Mouse (Mus musculus) left cerebral cortex, postnatal 14 days (tissue): Measurements from ENCODE around the gene Qrich1. TPM values are rescaled to one million over a fixed set of nuclear protein-coding genes. Genes with fewer than 3 reads are reported as not detected.

Experiments
- DNase-seq, 2 experiments: peaks; one replicate each; pipeline ENCODE4 v3.0.0; 2021 to 2022; ENCODE audit warnings: low spot score in 2 of 2, mixed read lengths in 1 of 2
- intact Hi-C: fragments of 180-260 bp; cut with DNase I; formaldehyde crosslinking; loops from one replicate; pipeline ENCODE4 v1.15.1; 2025
- long read RNA-seq, 2 experiments: library from polyadenylated mRNA; stranded (forward); transcript quantifications; one replicate each; pipeline ENCODE4 v2.0.0; 2021
- total RNA-seq, 2 experiments: library from RNA; stranded (reverse); gene quantifications; 2 replicates each; pipeline ENCODE4 v1.2.3; 2021

Qrich1 gene
- 100 to 1,000 TPM; 126 to 130 TPM for total RNA-seq
- long read RNA-seq, experiment 1, transcript Qrich1-202 (10 exons, 3,040 nt), result major isoform, 22 of 80 reads
- long read RNA-seq, experiment 1, partial matches to known transcripts, result 11 of 80 reads
- long read RNA-seq, experiment 1, other reads (novel, unspliced or antisense), result 45 of 80 reads
- long read RNA-seq, experiment 2, transcript Qrich1-202 (10 exons, 3,040 nt), result major isoform, 14 of 51 reads
- long read RNA-seq, experiment 2, partial matches to known transcripts, result 7 of 51 reads
- long read RNA-seq, experiment 2, other reads (novel, unspliced or antisense), result 30 of 51 reads

DNA sequence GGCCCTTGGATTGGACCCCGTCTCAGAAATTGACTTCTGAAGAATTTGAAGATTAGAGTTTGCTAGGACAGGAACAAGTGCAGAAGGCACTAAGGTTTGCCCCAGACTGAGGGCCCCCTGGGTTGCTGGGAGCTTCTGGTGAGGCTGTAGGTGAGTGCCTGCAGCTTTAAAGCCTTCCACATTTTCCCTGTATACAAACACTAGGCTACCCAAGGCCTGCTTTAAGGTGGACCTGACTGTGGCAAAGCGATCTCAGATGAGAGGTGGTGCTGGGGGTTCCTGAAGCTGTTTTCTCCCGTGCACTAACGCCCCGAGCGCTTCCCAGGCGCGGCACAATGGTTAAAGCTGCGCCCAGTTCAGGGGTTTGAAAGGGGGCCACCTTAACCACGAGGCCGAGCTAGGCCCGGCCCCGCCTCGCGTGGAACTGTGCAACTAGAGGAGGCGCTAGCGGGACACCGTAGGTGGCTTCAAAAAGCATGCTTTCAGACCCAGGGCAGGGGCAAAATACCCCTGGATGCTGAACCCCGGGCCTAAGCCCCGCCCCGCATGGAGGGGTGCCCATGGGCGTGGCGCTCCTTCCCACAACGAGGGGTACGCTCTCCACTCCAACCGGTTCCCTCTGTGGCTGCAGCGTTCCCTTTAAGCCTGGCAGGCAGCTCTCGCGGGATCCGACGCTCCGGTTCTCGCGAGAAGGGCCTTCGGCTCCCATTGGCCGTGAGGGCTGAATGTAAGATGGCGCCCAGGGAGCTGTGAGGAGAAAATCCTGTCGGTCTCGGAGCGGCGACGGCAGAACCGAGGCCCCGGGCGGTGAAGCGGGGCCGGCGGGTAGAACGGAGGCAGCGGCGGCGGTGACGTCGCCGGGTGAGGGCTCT, at the start of gene Qrich1:
Gene Qrich1, plus strand, starts transcription at position 427 of the 872 bp plus-strand sequence.
- DNase-seq, result peak; percentile 94 to 95
- intact Hi-C loops, result loop anchor here (5.0 kb wide), 1 partner anchor 36 kb away; no protein-coding TSS in a partner anchor

DNA sequence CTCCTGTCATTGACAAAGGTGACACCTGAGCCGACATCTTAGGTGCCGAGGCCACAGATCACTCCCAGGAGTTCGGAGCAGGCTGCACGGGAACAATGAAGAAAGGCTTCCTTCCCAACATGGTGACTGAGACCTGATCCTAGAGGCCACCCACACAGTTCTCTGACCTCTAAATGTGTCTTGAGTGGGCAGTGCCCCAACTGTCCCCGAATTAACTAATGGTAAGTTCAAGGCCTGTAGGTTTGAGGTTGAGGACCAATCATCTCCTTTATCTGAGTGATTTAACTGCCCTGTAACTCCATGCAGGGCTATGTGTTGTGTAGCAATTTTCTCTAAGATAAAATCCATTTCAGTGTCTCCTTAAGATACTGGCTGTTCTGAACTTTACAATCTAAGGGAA, 47.2 kb upstream of the Qrich1 start:
- DNase-seq, result no peak
- intact Hi-C loops, result no loop called here

DNA sequence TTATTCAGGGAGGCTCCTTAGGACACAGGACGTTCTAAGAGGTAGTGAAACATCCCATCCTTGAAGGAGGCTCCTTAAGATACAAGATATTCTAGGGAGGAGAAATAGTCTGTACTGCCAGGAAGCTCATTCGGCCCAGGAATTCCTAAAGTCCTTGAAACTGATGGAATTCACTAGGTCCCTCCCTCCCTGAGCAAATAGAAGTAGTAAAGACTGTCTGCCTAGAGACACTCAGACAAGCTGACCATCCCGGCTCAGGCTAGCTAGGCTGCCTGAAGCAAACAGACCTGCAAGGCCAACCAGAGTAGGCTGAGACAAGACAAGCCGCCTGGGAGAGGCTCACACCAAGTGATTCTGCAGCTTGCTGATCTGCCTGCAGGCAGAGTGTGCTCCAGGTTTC, 46.8 kb upstream of the Qrich1 start:
- intact Hi-C loops, result no loop called here
- DNase-seq, result no peak

- DNase-seq, result no peak
- intact Hi-C loops, result no loop called here
Observed at GRCm38 (mm10) chr9:108474528-108474927, 42.1 kb upstream of the Qrich1 start.

DNA sequence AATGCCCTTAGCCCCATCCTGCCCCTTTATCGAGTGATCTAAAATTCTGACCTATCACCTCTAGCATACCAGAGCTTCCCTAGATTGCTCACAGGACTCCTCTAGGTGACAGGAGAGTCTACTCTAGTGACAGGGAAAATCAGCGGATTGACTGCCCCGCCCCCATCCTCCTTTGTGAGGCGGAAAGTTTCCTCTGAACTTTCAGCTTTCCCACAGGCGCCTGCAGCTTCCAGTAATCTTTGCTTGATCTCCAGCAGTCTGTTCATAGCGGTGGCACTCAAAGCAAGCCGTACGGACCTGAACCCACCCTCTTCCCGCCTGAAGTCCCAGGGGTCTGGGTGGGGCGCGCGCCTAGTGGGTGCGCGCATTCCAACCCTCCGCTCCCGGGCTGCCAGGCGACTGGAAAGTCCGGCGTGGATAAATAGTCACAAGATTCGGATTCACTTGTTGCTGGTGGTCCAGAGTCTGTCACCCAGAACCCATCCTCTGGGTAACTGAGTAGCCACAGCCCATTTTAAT, 37.9 kb upstream of the Qrich1 start:
- intact Hi-C loops, result no loop called here
- DNase-seq, result peak in 1 of 2 experiments; percentile 39

- intact Hi-C loops, result no loop called here
- no peak for DNase-seq
Observed at GRCm38 (mm10) chr9:108479241-108479640, 37.4 kb upstream of the Qrich1 start.

DNA sequence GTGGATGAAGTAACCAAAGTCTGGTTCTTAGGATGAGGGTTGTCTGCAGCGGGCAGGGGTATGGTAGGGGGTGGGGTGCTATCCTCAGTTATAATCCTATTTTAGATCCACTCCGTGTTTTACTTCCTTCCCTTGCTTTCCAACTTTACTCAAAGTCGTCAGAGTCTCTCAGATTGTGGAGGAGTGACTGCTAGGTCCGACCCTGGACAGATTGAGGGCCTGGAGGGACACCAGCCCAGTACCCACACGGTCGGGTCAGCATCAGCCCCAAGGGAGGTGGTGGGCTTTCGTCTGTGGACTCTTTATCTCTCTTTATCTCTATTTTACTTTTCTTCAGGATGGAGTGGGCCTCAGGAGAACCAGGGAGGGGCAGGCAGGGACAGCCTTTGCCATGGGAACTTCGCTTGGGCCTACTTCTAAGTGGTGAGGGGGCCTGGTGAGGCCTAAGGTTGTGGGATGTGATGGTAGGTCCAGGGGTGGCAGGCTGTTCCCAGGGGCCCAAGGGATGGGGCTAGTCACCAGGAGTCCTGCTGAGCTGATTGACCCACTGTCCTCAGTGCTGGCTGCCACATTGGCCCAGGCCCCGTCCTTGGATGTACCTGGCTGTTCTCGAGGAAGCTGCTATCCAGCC, 36.8 kb upstream of the Qrich1 start, which contains the start of gene Lamb2:
Gene Lamb2, plus strand, starts transcription at position 16 of the 631 bp plus-strand sequence.
- intact Hi-C loops, result no loop called here
- DNase-seq, result no peak

GRCm38 (mm10) chr9:108480813-108481519, 35.6 kb upstream of the Qrich1 start:
- intact Hi-C loops, result no loop called here
- no peak for DNase-seq

DNA sequence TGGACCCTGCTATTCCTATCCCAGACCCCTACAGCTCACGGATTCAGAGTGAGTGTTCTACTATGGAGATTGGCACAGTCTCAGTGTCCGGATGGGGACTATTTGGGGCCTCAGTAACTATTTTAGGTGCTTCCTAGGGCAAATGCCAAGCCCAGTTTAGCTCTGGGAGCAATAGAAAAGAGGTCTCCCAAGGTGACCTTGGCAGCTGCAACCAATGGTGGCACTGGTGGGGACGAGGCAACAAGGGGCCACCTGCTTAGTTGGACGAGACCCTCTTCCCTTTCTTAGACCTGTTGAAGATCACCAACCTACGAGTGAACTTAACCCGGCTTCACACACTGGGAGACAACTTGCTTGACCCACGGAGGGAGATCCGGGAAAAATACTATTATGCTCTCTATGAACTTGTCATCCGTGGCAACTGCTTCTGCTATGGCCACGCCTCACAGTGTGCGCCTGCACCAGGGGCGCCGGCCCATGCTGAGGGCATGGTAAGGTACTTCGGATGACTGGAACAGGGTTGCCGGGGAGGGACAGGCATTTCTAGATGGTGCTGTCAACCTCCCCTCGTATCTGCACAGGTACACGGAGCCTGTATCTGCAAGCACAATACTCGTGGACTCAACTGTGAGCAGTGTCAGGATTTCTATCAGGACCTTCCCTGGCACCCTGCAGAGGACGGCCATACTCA, 34.9 kb upstream of the Qrich1 start:
- intact Hi-C loops, result no loop called here
- no peak for DNase-seq

DNA sequence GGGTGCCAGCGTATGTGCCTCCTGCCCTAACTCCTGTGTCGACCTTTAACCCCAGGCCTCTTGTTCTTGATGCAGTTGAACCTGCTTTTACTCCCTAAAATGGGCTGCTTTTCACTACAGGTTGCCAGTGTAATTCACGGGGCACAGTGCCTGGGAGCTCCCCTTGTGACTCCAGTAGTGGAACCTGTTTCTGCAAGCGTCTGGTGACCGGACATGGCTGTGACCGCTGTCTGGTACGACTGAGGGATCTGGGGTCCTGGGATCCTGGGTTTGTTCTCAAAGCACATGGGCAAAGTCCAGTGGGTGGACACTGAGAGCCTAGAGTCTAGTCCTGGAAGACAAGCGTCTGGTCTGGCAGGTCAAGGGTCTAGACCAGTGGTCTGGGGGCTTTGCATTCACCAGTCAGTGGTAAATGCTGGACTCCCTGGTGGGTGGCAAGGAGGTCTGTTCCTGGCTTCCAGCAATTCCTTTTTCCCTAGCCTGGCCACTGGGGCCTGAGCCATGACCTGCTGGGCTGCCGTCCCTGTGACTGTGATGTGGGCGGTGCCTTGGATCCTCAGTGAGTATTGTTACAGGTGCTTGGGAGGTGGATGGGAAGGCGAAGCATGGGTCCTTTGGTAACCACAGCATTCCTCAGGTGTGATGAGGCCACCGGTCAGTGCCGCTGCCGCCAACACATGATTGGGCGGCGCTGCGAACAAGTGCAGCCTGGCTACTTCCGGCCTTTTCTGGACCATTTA, 33.4 kb upstream of the Qrich1 start:
- intact Hi-C loops, result no loop called here
- DNase-seq, result no peak

DNA sequence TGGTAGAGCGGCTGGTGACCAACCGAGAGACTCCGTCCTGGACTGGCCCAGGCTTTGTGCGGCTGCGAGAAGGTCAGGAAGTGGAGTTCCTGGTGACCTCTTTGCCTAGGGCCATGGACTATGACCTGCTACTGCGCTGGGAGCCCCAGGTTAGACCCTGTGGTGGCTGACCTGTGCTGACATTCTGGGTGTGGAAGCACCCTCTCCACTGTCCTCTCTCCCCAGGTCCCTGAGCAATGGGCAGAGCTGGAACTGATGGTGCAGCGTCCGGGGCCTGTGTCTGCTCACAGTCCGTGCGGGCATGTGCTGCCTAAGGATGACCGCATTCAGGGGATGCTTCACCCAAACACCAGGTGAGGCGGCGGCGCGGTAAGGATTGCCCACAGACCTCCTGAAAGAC, 32.6 kb upstream of the Qrich1 start:
- intact Hi-C loops, result no loop called here
- no peak for DNase-seq

GRCm38 (mm10) chr9:108485301-108485875, 31.2 kb upstream of the Qrich1 start:
- intact Hi-C loops, result no loop called here
- DNase-seq, result no peak

- intact Hi-C loops, result no loop called here
- no peak for DNase-seq
Observed at GRCm38 (mm10) chr9:108486973-108487530, 29.6 kb upstream of the Qrich1 start.

DNA sequence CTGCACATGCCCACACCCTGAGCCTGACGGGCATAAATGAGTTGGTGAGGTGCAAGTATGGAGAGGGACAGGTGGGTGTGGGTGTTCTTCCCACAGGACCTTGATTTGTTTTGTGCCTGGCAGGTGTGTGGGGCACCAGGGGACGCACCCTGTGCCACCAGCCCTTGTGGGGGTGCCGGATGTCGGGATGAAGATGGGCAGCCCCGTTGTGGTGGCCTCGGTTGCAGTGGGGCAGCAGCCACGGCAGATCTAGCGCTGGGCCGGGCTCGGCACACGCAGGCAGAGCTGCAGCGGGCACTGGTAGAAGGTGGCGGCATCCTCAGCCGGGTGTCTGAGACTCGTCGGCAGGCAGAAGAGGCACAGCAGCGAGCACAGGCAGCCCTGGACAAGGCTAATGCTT, 28.2 kb upstream of the Qrich1 start:
- DNase-seq, result no peak
- intact Hi-C loops, result no loop called here

DNA sequence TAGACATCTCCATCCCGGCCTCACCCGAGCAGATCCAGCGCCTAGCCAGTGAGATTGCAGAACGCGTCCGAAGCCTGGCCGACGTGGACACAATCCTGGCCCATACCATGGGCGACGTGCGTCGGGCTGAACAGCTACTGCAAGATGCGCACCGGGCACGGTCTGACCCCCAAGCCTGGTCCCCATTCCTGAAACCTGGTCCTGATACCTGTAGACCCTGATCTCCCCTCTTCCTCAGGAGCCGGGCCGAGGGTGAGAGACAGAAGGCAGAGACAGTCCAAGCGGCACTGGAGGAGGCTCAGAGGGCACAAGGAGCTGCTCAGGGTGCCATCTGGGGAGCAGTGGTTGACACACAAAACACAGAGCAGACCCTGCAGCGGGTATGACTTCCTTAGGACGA, 27.4 kb upstream of the Qrich1 start:
- intact Hi-C loops, result no loop called here
- DNase-seq, result no peak

DNA sequence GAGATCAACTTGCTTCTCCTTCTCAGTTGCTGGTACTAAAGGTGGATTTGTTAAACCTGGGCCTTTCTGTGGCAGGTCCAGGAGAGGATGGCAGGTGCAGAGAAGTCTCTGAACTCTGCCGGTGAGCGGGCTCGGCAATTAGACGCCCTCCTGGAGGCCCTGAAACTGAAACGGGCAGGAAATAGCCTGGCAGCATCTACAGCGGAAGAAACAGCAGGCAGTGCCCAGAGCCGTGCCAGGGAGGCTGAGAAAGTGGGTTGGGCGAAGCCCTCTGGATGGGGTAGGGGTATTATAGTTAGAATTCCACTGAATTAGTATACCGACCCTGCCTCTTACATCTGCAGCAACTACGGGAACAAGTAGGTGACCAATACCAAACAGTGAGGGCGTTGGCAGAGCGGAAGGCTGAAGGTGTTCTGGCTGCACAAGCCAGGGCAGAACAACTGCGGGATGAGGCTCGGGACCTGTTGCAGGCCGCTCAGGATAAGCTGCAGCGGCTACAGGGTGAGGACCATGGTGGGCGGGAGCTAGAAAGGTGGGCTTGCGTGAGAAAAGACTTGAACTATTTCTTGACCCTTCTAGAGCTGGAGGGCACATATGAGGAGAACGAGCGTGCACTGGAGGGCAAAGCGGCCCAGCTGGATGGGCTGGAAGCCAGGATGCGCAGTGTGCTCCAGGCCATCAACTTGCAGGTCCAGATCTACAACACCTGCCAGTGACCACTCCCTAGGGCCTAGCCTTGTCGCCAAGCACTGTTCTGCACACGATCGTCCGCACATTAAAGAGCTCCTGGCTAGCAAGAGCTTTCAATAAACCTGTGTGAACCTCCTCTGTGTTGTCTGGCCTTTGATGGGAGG, 26.7 kb upstream of the Qrich1 start:
- no peak for DNase-seq
- intact Hi-C loops, result no loop called here
